Mouse (Mus musculus) MEL (cell line): ENCODE results near the gene Selplg. TPM values are rescaled to one million over a fixed set of nuclear protein-coding genes. Genes with fewer than 3 reads are reported as not detected.

Experiments used
- DNase-seq: peaks from one replicate; pipeline ENCODE4 v3.0.0; 2011; ENCODE audit warnings: low read depth, low spot score
- H3K27ac ChIP-seq: 2 replicates; pipeline ENCODE4 v1.5.1; 2012; ENCODE audit warnings: low read depth, mild to moderate bottlenecking, control low read depth, low read length, moderate library complexity; ENCODE audit not compliant: control insufficient read depth
- H3K27me3 ChIP-seq, 2 experiments: fragments of 150-350 bp in 1 of 2; sonication (generic) in 1 of 2; 2 replicates each; pipeline ENCODE4 v1.6.1; 2012; ENCODE audit warnings: low read length in 2 of 2, mild to moderate bottlenecking in 2 of 2, improper control_type of control experiment in 1 of 2, moderate library complexity in 1 of 2; ENCODE audit not compliant: insufficient read depth in 2 of 2, control insufficient read depth in 1 of 2
- H3K36me3 ChIP-seq, 2 experiments: 2 replicates each; pipeline ENCODE4 v1.6.1; 2012 to 2014; ENCODE audit warnings: low read length in 2 of 2, improper control_type of control experiment in 1 of 2, inconsistent platforms in 1 of 2, mild to moderate bottlenecking in 1 of 2; ENCODE audit not compliant: insufficient read depth in 2 of 2, control insufficient read depth in 1 of 2
- H3K4me1 ChIP-seq, 2 experiments: fragments of 150-350 bp in 1 of 2; sonication (generic) in 1 of 2; 2 replicates each; pipeline ENCODE4 v1.6.1; 2012; ENCODE audit warnings: low read length in 2 of 2, improper control_type of control experiment in 1 of 2, mild to moderate bottlenecking in 1 of 2; ENCODE audit not compliant: insufficient read depth in 2 of 2, control insufficient read depth in 1 of 2
- H3K4me3 ChIP-seq, 2 experiments: fragments of 150-350 bp in 1 of 2; sonication (generic) in 1 of 2; 2 replicates each; pipeline ENCODE4 v1.5.1; 2012; ENCODE audit warnings: low read depth in 2 of 2, low read length in 2 of 2, mild to moderate bottlenecking in 2 of 2, moderate library complexity in 2 of 2, control low read depth in 1 of 2, improper control_type of control experiment in 1 of 2; ENCODE audit not compliant: control insufficient read depth in 1 of 2, insufficient read depth in 1 of 2
- H3K79me2 ChIP-seq: 2 replicates; pipeline ENCODE4 v1.6.1; 2012; ENCODE audit warnings: mild to moderate bottlenecking, low read length, moderate library complexity; ENCODE audit not compliant: control insufficient read depth, poor library complexity, insufficient read depth
- H3K9ac ChIP-seq: 2 replicates; pipeline ENCODE4 v1.6.1; 2012; ENCODE audit warnings: low read depth, mild to moderate bottlenecking, control low read depth, low read length, moderate library complexity; ENCODE audit not compliant: control insufficient read depth, poor library complexity, severe bottlenecking
- H3K9me3 ChIP-seq: fragments of 150-350 bp; sonication (generic); replicated peaks from 2 replicates; pipeline ENCODE4 v1.6.1; 2012; ENCODE audit warnings: mild to moderate bottlenecking, low read length, improper control_type of control experiment, moderate library complexity; ENCODE audit not compliant: insufficient read depth
- BHLHE40 ChIP-seq: IDR thresholded peaks from 2 replicates; pipeline ENCODE4 v1.6.1; 2012; ENCODE audit warnings: low read depth, mild to moderate bottlenecking, inconsistent platforms, low read length, improper control_type of control experiment, borderline replicate concordance
- CHD1 ChIP-seq: IDR thresholded peaks from 2 replicates; pipeline ENCODE4 v1.6.1; 2012; ENCODE audit warnings: low read depth, mild to moderate bottlenecking, inconsistent platforms, low read length, improper control_type of control experiment
- E2F4 ChIP-seq: IDR thresholded peaks from 2 replicates; pipeline ENCODE4 v1.6.1; 2011; ENCODE audit warnings: low read depth, low read length, improper control_type of control experiment, borderline replicate concordance
- EP300 ChIP-seq, 2 experiments: IDR thresholded peaks; 2 replicates each; pipeline ENCODE4 v1.6.1; 2011; ENCODE audit warnings: improper control_type of control experiment in 2 of 2, low read length in 2 of 2, low read depth in 1 of 2, mild to moderate bottlenecking in 1 of 2
- ETS1 ChIP-seq: IDR thresholded peaks from 2 replicates; pipeline ENCODE4 v1.6.1; 2012; ENCODE audit warnings: low read depth, mild to moderate bottlenecking, inconsistent platforms, low read length, improper control_type of control experiment, moderate library complexity
- GATA1 ChIP-seq: IDR thresholded peaks from 2 replicates; pipeline ENCODE4 v1.6.1; 2011; ENCODE audit warnings: low read depth, low read length, improper control_type of control experiment
- HCFC1 ChIP-seq: IDR thresholded peaks from 2 replicates; pipeline ENCODE4 v1.6.1; 2012; ENCODE audit warnings: low read depth, mild to moderate bottlenecking, inconsistent platforms, low read length, improper control_type of control experiment, moderate library complexity
- KAT2A ChIP-seq: conservative IDR thresholded peaks from 2 replicates; pipeline ENCODE4 v1.6.1; 2012; ENCODE audit warnings: low read depth, low read length, improper control_type of control experiment, inconsistent platforms
- MAFK ChIP-seq: IDR thresholded peaks from 2 replicates; pipeline ENCODE4 v1.6.1; 2011; ENCODE audit warnings: low read depth, mild to moderate bottlenecking, low read length, improper control_type of control experiment, borderline replicate concordance
- MAX ChIP-seq: IDR thresholded peaks from 2 replicates; pipeline ENCODE4 v1.6.1; 2011; ENCODE audit warnings: low read length, improper control_type of control experiment
- MXI1 ChIP-seq: IDR thresholded peaks from 2 replicates; pipeline ENCODE4 v1.6.1; 2011; ENCODE audit warnings: mild to moderate bottlenecking, low read depth, low read length, improper control_type of control experiment
- RAD21 ChIP-seq: IDR thresholded peaks from 2 replicates; pipeline ENCODE4 v1.6.1; 2011; ENCODE audit warnings: mild to moderate bottlenecking, low read depth, low read length, improper control_type of control experiment
- SIN3A ChIP-seq: IDR thresholded peaks from 2 replicates; pipeline ENCODE4 v1.6.1; 2012; ENCODE audit warnings: low read length, improper control_type of control experiment, inconsistent platforms
- TAL1 ChIP-seq: IDR thresholded peaks from 2 replicates; pipeline ENCODE4 v1.6.1; 2012; ENCODE audit warnings: mild to moderate bottlenecking, inconsistent platforms, low read length, moderate library complexity, mixed read lengths
- TCF12 ChIP-seq: IDR thresholded peaks from 2 replicates; pipeline ENCODE4 v1.6.1; 2014; ENCODE audit warnings: low read depth, mild to moderate bottlenecking, inconsistent platforms, low read length, improper control_type of control experiment, moderate library complexity
- UBTF ChIP-seq: IDR thresholded peaks from 2 replicates; pipeline ENCODE4 v1.6.1; 2012; ENCODE audit warnings: low read depth, mild to moderate bottlenecking, inconsistent platforms, low read length, improper control_type of control experiment, moderate library complexity, borderline replicate concordance; ENCODE audit not compliant: insufficient read depth
- USF1 ChIP-seq: IDR thresholded peaks from 2 replicates; pipeline ENCODE4 v1.6.1; 2014; ENCODE audit warnings: low read depth, mild to moderate bottlenecking, inconsistent platforms, low read length, improper control_type of control experiment, moderate library complexity
- USF2 ChIP-seq, 2 experiments: IDR thresholded peaks; 2 replicates each; pipeline ENCODE4 v1.6.1; 2011 to 2012; ENCODE audit warnings: improper control_type of control experiment in 2 of 2, low read length in 2 of 2, borderline replicate concordance in 1 of 2, inconsistent platforms in 1 of 2, low read depth in 1 of 2, mild to moderate bottlenecking in 1 of 2; ENCODE audit not compliant: insufficient read depth in 1 of 2
- ZC3H11A ChIP-seq: IDR thresholded peaks from 2 replicates; pipeline ENCODE4 v1.6.1; 2012; ENCODE audit warnings: low read depth, mild to moderate bottlenecking, inconsistent platforms, low read length, improper control_type of control experiment
- ZMIZ1 ChIP-seq: IDR thresholded peaks from 2 replicates; pipeline ENCODE4 v1.6.1; 2012; ENCODE audit warnings: low read depth, mild to moderate bottlenecking, inconsistent platforms, low read length, improper control_type of control experiment, moderate library complexity
- ZNF384 ChIP-seq: IDR thresholded peaks from 2 replicates; pipeline ENCODE4 v1.6.1; 2012; ENCODE audit warnings: low read depth, mild to moderate bottlenecking, inconsistent platforms, low read length, improper control_type of control experiment
- polyA plus RNA-seq, 2 experiments: library from polyadenylated mRNA; stranded (reverse) in 1 of 2; unstranded in 1 of 2; fragments of >175 nt in 1 of 2; fragments of >200 nt in 1 of 2; gene quantifications; 2 replicates each; pipeline versions ENCODE4 v1.2.1 to v1.2.4; 2012; ENCODE audit warnings: low replicate concordance in 2 of 2, low read depth in 1 of 2; ENCODE audit not compliant: insufficient read length in 2 of 2, insufficient read depth in 1 of 2, missing spikeins in 1 of 2
- total RNA-seq: library from RNA; depleted of rRNA; stranded (reverse); fragments of 300-350 nt; gene quantifications from 2 replicates; pipeline ENCODE4 v1.2.3, GENCODE M21; 2012

Gene Selplg
- total and polyA plus RNA-seq, 3 experiments, result 24.2 to 48.2 TPM; not detected in 1

- Histone ChIP-seq H3K4me1 (0 out of 4 replicates have a peak, but pooled peaks cover 0 to 2% of the 10 kb centered on the region in 2 experiments), H3K27me3 (no peaks in the 10 kb centered on the region)
- TF ChIP-seq TAL1 (peak; percentile 51), EP300 (IDR thresholded peaks at IDR 0.05; ENCODE audit: low read depth in 1 of 2, low read length in 2 of 2) (peak; percentile 32 to 60; a peak in 3 of 4 replicates), ZMIZ1 (no peak), GATA1 (peak; percentile 50), CHD1 (no peak), ETS1 (0 out of 2 replicates have a peak, but pooled peaks have one; percentile 14), TCF12 (peak; percentile 77), USF1 (no peak), ZC3H11A (no peak), MAX (peak; percentile 23; the same call in 1 of the 2 replicates), ZNF384 (no peak)
- TF ChIP-seq, all 39 proteins: peak for 6
- Histone ChIP-seq H3K4me3 (no peak overlapping the region), H3K79me2 (no peaks in the 10 kb centered on the region), H3K36me3 (peaks cover 0 to 1% of the 10 kb centered on the region in 2 experiments; a peak in 1 of 4 replicates), H3K9me3 (no peaks in the 10 kb centered on the region), H3K9ac (no peak overlapping the region), H3K27ac (no peak overlapping the region)
- DNase-seq, result peak; percentile 47
Observed at GRCm38 (mm10) chr5:113846656-113847055, 14.2 kb upstream of the Selplg start.

GRCm38 (mm10) chr5:113845627-113846026, 13.2 kb upstream of the Selplg start:
- Histone ChIP-seq H3K27ac (no peak overlapping the region), H3K36me3 (peaks cover 0 to 1% of the 10 kb centered on the region in 2 experiments; a peak in 1 of 4 replicates), H3K4me1 (0 out of 4 replicates have a peak, but pooled peaks cover 0 to 2% of the 10 kb centered on the region in 2 experiments), H3K9ac (no peak overlapping the region), H3K27me3 (no peaks in the 10 kb centered on the region), H3K4me3 (no peak overlapping the region), H3K79me2 (no peaks in the 10 kb centered on the region), H3K9me3 (no peaks in the 10 kb centered on the region)
- DNase-seq, result no peak
- TF ChIP-seq MXI1, result no peak
- TF ChIP-seq RAD21, result no peak
- TF ChIP-seq HCFC1, result no peak
- no peak for TF ChIP-seq SIN3A
- no peak for TF ChIP-seq TAL1
- TF ChIP-seq MAFK, result no peak
- TF ChIP-seq BHLHE40, result no peak
- no peak for TF ChIP-seq KAT2A
- TF ChIP-seq E2F4, result no peak
- no peak for TF ChIP-seq ZNF384
- TF ChIP-seq ETS1, result no peak
- no peak for TF ChIP-seq UBTF
- TF ChIP-seq USF2 (IDR thresholded peaks at IDR 0.05; ENCODE audit: borderline replicate concordance in 1 of 2, insufficient read depth in 1 of 2, low read depth in 1 of 2, low read length in 2 of 2), result no peak
